Mouse (Mus musculus) liver, adult (tissue): ENCODE measurements around the gene Vmp1.

ENCODE experiments used
- GATA4 ChIP-seq: IDR thresholded peaks from 2 replicates; pipeline ENCODE4 v1.6.1; 2014; ENCODE audit warnings: mild to moderate bottlenecking, low read length; ENCODE audit not compliant: insufficient replicate concordance

The Vmp1 gene

DNA sequence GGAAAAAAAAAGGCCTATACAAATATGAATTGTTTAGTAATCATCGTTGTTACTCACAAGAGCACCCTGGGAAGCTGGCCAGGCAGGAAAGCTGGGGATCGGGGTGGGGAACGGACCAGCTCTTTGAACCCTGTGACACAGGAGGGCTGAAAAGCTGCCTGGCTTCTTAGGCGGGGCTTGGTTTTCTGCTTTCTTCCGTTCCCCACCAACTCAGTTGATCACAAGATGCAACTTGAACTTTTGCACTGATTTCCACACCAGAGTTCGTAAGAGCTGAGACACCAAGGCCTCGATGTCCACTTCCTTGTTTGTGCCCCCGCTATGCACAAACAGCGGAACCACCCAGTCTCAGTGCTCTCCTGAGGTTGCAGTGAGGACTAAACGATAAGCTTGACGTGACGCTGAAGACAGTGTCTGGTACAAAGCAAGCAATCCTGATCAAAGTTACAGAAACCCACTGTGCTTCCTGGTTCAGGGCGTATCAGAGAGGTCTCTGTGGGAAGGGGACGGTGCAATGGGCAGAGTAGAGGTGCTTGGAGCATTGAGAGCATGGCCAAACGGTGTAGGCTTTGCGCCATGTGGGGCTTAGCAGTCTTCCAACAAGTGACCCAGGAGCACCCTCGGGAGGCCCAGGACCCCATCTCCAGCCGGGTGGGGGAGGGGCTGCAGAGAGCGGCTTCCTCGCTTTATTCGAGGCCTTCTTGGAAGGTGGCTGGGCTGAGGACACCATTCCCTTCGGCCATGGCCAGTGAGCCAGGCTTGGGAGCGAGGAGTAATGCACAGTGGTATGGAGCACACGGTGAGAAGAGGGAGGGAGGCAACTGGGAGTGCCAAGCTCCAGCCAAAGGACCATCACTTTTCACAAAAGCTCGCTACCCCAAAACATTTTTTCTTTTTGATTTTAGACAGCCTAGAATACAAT, 104.6 kb downstream of the Vmp1 start:
- TF ChIP-seq GATA4, result no peak

- no peak for TF ChIP-seq GATA4
These were observed 105.4 kb downstream of the Vmp1 start for GRCm38 (mm10) chr11:86578106-86578808.

DNA sequence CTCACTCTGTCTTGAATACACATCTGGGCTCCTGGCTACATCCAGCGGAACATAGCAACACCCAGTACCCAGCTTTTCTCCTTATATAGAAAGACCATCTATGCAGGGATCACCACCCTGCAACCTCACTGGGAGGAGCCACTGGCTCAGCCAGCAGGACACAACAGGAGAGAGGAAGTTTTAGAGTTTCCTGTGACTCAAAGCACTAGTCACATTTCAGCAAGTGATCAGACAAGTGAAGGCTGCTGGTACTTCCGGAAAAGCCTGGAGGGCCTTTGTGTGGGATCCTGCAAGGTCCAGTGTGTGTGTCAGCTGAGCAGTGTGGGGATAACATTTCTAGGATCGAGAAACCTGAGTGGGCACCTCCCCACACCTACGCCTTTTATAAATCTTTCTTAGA, 106.4 kb downstream of the Vmp1 start:
- no peak for TF ChIP-seq GATA4

GRCm38 (mm10) chr11:86575632-86576378, 107.8 kb downstream of the Vmp1 start:
- no peak for TF ChIP-seq GATA4

DNA sequence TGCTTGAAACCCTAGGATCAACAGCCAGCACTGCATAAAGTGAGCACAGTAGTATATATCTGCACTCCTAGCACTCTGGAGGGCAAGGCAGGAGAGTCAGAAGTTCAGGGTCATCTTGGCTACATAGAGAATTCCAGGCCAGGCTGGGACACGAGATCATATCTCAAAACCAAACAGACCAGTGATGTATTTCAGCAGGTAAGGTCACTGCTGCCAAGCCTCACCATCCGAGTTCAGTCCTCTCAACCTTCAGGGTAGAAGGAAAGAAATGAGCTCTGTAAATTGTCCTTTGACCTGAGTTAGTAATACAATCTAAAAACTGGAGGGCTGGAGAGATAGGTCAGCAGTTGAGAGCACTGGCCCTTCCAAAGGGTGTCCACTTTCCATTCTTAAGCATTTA, 109.2 kb downstream of the Vmp1 start:
- 0 out of 2 replicates have a peak, but pooled peaks have one; percentile 7 for TF ChIP-seq GATA4

GRCm38 (mm10) chr11:86573646-86574231, 109.9 kb downstream of the Vmp1 start:
- TF ChIP-seq GATA4, result no peak

GRCm38 (mm10) chr11:86572623-86573022, 111.0 kb downstream of the Vmp1 start:
- no peak for TF ChIP-seq GATA4

GRCm38 (mm10) chr11:86571871-86572270, 111.8 kb downstream of the Vmp1 start:
- no peak for TF ChIP-seq GATA4

GRCm38 (mm10) chr11:86571047-86571855, 112.4 kb downstream of the Vmp1 start:
- no peak for TF ChIP-seq GATA4

- no peak for TF ChIP-seq GATA4
These were observed 113.3 kb downstream of the Vmp1 start for GRCm38 (mm10) chr11:86570261-86570746.

DNA sequence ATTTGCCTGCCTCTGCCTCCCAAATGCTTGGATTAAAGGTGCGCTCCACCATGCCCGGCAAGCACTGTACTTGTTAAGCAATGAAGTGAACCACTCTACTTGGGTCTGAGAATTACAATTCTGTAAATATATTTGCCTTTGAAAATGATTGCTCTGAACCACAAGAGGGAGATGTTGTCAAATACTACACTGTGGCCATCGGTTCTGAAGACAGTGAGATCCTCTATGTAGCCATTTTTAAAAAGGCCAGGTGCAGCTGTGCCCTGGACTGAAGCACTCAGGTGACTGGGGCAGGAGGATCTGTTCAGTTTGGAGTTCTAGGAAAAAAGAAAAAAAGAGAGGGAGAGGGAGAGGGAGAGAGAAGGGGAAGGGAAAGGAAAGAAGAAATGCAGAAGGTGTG, 115.2 kb downstream of the Vmp1 start:
- TF ChIP-seq GATA4, result no peak

DNA sequence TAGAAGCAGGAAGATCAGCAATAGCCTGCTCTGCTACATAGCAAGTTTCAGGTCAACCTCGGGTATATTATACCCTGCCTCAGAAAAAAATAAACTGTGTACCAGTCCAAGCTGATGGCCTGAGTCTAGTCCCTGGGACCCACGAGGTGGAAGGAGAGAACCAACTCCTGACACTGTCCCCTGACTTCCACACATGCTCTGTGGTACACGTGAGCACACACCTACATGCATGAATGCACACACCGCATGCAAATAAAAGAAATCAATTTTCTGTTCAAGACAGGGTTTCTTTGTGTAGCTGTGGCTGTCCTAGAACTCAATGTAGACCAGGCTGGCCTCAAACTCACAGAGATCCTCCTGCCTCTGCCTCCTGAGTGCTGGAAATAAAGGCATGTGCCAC, 125.4 kb downstream of the Vmp1 start:
- TF ChIP-seq GATA4, result no peak

GRCm38 (mm10) chr11:86553525-86553924, 130.1 kb downstream of the Vmp1 start:
- no peak for TF ChIP-seq GATA4

- no peak for TF ChIP-seq GATA4
These were observed 136.2 kb downstream of the Vmp1 start for GRCm38 (mm10) chr11:86547412-86547811.

- no peak for TF ChIP-seq GATA4
These were observed 138.1 kb downstream of the Vmp1 start for GRCm38 (mm10) chr11:86545556-86545955.
